Mouse (Mus musculus) heart, adult 11 months (tissue): Measurements from ENCODE around the gene Pop5.

Source experiments
- DNase-seq: peaks from one replicate; pipeline ENCODE4 v3.0.0; 2022

Pop5 gene

DNA sequence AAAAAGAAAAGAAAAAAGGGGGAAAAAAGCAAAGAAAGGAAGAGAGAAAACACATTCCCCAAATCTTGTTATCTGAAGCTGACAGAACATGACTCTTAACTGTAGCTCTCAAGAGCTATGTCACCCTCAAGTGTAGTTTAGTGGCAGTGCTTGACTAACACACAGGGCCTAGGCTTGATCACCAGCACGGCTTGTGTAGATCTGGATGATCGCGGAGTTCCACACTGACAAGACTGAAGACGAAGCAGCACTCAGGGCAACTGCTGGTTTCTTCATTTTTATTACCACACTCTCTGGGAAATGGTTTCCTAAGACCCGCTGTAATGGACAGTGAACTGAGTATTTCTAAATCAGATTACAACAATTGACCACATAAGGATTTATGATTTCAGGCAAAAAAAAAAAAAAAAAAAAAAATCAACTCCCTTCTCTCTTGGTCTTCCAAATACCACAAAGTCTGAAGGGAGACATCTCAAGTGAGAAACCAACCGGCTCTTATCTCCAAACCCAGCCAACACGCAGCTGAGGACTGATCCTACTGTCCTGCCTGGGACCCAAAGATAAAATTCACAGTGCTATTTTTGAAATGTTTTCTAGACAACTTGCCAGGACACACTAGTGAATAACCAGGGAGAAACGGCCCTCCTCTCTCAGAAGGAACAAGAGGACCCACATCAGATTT lies 31.3 kb downstream of the Pop5 start:
- DNase-seq, result no peak

DNA sequence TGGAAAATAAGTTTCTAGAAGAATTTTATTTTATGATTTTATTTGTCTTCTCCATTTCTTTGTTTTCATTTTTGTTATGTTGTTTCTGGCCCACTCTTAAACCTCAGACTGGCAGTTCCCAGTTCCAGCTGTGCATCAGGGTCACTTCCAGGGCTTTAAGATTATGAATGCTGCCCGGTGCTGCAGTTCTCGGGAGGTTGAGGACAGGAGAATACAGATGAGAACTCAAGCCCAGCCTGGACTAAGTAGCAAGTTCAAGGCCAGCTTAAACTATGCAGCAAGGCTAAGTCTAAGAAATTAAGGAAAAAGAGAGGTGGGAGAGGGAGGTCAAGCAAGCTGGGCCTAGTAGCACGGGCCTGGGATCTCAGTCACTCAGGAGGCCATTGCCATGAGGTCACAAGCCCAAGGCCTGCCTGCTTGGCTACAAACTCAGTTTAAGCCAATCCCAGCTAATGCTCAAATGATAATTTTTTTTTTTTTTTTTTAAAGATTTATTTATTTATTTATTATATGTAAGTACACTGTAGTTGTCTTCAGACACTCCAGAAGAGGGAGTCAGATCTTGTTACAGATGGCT lies 31.9 kb downstream of the Pop5 start:
- no peak for DNase-seq

DNA sequence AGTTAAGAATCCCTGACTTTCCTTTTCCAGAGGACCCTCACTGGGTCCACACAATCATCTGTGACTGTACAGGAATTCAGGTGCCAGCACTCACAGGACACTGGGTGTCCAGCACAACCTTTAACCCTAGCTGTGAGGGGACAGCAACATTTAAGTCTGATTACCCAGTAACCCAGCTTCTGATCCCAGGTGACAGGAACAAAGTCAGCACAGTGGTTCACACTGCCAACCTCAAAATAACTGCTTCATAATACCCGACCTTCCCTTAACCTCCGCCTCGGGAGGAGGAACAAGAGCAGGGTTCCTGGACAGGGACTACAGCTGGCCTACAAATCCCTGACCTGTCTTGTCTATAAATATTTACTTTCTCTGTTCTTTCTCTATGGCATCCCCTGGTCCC lies 32.6 kb downstream of the Pop5 start:
- DNase-seq, result peak; percentile 94

DNA sequence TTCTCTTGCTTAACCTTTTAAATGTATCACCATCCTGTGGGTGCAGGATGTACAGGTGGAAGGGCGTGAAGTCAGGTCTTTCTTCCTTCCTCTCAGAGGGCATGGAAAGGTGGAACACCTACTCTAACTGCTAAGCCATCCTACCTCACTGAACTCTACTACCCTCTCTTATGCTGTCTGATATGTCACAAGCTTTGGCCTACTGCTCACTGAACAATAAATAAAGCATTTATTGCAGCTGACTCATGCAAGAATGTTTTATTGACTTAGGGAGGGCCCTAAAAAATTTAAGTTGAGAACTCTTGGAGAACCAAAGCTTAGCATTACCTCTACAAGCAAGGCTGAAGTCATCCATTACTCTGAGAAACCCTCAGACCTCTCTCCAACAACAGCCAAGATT lies 34.3 kb downstream of the Pop5 start:
- no peak for DNase-seq

DNA sequence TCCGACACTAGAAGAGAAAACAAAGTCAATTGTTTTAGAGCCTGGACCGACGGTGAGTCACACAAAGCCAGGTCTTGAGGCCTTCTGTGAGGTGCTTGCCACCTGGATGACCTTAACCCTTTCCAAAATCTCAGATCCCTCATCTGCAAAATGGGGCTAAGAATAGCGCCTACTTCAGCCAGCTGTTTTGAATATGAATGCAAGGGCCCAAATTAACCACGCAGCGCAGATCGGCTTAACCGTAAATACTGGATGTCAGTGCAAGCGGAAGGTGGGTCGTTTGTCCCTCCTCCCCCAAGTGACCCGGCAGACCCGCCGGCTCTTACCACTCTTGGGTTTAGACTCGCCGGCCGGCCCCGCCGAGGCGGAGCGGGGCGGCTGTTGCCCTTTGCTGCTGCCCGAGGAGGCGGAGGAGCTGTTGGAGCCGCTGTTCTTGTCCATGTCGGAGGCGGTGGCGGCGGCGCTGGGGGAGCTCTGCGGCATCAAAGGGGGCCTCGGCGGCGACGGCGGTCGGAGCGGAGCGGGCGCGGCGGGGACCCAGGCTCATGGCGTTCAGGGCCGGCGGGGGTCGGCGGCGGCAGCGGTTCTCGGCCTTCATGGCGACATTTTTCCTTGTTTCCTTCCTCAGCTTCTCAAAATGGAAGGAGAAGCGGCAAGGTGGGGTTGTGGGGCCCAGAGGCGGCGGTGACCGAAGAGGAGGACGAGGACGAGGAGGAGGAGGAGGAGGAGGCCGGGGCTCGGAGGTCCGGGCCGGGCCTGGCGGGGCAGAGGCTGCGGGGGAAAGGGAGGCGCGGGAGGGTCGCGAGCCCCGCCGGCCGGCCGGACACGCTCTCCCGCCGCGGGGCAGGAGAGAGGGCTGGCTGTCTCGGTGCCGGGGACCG lies 36.5 kb downstream of the Pop5 start:
- peak; percentile 96 for DNase-seq

DNA sequence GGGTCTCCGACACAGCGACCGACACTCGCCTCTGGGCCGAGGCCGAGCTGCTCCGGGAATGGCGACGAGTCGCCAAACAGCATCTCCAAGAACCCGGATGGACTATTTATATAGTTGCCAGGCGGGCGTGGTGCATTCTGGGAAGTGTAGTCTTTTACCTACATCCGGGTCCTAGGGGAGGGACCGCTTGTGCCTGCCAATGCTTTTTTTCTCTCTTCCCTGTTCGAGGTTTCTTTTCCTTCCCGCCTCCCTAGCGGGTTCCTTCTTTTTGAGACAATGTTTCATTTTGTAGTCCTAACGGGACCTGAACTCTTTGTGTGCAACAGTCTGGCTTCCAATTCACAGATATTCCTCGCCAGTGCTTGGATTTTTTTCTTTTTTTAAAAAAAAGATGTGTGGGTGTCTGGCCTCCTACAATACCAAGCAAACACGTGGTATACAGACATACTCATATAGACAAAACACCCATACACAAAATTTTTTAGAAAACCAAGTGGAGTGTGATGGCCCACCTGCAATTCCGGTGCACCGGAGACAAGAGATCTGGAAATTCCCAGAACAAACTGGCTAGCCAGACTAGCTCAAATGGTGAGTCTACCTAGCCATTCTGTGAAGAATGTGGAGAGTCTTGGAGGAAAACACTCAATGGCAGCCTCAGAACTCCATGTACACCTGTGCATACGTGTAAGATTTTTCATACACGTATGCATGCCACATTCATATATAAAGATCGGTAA lies 37.3 kb downstream of the Pop5 start, which contains the start of gene Rnf10:
Gene Rnf10 (minus strand): TSS at position 87 of the 737 bp plus-strand sequence.
- DNase-seq, result peak; percentile 99

DNA sequence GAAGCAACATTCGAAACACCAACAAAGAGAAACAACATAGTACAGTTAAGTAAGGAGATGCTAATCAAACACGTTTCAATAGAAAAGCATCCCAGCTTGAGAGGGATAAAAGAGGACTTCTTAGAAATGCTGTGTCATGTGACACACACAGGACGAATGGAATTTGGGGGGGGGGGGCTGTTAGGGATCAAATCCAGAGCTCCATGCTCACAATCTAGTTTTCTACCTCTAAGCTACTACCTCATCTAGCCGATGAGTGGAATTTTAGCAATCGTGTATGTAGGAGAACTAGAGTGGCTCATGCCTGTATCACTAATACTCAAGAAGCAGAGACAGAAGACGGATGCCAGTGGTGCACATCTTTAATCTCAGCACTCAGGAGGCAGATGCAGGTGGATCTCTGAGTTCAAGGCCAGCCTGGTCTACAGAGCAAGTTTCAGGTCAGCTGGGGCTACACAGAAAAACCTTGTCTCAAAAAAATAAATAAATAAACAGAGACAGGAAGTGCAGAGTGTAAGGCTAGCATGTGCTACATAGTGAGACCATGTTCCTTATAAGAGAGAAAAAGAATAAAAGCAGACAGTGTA lies 38.0 kb downstream of the Pop5 start:
- DNase-seq, result peak; percentile 85

DNA sequence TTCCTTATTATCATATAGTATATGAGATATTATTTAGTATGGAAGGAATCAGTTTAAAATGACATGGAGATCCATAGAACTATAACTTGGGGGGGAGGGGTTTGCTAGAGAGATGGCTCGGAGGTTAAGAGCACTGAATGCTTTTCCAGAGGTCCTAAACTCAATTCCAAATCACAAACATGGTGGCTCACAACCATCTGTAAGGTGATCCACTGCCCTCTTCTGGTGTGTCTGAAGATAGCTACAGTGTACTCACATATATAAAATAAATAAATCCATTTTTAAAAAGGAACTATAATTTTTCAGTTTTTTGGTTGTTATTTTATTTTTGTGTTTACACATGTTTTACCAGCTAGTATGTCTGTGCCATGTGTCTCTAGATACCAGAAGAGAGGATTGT lies 38.7 kb downstream of the Pop5 start:
- no peak for DNase-seq

DNA sequence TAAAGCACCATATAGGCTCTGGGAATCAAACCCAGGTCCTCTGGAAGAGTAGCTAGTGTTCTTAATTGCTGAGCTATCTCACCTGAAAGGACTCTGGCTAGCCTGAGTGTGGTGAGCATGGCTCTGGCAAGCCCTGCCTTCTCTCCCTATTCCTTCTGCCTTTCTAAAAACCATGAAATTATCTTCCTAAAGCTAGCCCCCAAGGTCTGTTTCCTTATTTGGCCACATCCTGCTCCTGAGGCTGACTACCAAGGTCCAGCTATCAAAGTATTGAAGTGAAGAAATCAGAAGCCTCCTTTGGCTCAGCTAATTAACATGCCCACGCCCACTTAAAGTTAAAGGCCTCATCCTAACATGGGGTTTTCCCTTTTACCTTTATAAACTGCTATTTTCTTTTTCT lies 39.1 kb downstream of the Pop5 start:
- DNase-seq, result peak; percentile 42

DNA sequence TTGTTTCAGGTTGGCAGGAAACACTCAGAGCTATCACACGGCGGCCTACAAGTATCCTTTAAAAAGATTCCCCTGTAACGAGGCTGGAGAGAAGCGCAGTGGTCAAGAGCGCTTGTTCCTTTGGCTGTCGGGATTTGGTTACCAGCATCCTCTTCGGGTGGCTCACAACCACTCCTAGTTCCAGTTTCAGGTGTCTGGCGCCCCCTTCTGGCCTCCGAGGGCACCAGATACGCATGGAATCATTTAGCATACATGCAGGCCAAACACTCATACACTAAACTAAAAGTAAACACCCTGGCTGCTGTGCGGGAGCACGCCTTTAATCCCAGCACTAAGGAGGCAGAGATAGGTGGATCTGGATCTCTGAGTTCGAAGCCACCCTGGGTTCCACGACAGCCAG lies 40.4 kb downstream of the Pop5 start:
- DNase-seq, result peak; percentile 89

DNA sequence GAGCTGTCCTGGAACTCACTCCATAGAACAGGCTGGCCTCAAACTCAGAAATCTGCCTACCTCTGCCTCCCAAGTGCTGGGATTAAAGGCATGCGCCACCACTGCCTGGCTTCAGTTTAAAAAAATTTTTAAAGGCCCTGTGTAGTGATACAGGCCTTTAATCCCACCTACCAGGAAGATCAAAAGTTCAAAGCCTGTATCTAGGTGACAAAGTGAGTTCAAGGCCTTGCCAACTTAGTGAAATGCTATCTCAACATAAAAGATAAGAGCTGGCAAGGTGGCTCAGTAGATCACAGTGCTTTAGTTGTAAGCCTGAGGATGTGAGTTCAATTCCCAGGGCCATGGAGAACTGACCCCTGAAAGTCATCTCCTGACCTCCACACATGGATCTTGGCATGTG lies 42.4 kb downstream of the Pop5 start:
- no peak for DNase-seq

DNA sequence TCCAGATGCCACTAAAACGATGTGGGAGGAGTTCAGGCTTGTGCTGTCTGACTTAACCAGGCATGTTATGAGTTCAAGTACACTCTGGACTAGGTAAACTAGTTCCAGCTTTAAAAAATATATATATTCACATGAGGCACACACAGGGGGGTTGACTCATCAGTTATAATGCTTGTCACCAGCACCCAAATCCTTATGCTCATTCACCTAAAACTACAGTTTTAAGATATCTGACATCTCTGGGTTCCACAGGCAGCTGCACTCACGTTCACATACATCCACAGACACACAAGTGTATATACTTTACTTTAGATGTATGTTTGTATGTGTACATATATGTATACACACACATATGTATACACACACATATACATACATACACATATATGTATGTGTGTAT lies 43.1 kb downstream of the Pop5 start:
- no peak for DNase-seq

DNA sequence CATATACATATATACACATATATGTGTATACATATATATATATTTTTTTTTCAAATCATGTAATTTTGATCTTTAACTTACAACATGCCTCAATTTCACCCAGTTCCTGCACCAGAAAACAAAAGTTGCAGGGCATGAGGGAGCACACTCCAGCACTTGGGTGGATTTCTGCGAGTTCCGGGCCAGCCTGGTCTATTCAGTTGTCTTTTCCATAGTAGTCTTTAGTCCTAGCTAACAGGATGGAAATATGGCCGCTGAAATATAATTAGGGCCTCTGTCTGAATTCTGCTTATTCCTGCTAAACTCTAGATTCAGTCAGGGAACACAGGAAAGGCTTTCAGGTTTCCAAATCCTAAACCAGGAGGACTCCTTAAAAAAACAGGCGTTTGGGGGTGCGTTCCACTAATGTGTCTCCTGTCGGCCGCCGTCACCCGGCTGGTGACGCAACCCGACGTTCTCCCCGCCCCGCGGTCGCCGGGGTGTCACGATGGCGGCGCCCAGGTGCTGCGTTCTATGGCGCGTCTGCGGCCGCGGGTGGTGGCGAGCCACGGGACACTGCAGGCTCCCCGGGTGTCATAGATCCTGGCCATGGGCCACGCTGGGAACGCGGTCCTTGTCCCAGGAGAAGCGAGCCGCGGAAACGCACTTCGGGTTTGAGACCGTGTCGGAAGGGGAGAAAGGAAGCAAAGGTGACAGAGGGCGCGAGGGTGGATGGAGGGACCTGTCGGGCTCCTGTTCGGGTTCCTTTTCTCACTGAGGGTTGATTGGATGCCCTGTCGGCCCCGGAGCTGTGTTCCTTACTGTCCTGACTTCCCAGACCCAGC lies 43.8 kb downstream of the Pop5 start, which contains the start of gene Coq5:
Gene Coq5 (plus strand): TSS at position 441 of the 824 bp plus-strand sequence.
- DNase-seq, result peak; percentile 98

DNA sequence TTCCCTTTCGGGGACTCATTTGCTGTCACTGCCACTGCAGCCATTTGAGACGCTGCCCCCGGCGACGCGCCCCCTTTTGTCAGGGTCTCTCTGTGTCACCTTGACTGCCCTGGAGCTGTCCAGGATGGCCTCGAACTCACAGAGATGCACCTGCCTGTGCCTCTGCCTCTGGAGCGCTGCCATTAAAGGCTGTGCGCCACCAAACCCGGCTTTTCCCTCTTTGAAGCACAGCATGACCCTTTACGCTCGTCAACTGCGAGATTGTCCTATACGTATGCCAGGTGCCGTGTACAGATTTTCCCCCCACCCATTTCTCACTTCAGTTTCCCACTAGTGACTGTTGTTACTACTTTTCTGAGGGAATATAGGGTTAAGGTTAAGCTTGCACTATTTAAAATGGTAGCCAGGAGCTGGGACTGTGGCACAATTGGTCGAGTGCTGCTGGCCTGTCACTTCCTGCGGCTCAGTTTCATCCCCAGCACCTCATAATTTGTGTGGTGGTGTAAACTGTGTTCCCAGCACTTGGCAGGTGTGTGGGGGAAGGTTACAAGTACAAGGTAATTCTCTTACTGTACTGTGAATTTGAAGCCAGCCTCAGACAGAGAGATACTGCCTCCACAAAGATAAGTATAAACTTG lies 44.5 kb downstream of the Pop5 start:
- DNase-seq, result no peak

DNA sequence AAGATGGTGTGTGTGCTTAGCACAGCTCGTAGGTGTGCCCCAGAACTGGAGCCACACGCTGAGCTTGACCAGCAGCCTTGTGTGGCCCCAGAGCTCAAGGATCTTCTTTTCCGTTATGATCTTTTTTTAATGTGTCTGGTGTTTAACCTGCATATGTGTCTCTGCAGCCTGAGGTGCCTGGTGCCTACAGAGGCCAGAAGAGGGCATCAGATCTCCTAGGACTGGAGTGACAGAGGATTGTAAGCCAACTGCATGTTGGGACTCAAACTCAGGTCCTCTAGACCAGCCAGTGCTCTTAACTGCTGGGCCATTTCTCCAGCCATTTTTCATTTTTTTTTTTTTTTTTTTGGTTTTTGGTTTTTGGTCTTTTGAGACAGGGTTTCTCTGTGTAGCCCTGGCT lies 49.1 kb downstream of the Pop5 start:
- no peak for DNase-seq

DNA sequence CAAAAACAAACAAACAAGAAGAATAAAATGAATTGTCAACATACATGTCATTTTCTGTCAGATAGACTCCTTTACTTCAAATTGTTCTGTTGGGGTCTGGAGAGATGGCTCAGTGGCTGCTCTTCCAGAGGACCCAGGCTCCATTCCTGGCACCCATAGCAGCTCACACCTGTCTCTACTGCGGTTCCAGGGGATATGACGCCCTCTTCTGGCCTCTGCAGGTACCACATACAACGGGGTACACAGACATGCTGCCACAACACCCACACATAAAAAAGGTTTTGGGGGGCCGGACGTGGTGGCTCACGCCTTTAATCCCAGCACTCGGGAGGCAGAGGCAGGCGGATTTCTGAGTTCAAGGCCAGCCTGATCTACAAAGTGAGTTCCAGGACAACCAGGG lies 58.5 kb downstream of the Pop5 start:
- DNase-seq, result no peak
